Mouse (Mus musculus) granulocyte monocyte progenitor cell, adult 5-6 weeks (primary cell): ENCODE data around the gene Gm11034. TPM values are rescaled to one million over a fixed set of nuclear protein-coding genes. Genes with fewer than 3 reads are reported as not detected.

Experiments used
- ATAC-seq: replicated peaks from 2 replicates; pipeline ENCODE4 v1.8.0; 2016; ENCODE audit warnings: mild to moderate bottlenecking, moderate TSS enrichment, inconsistent platforms; ENCODE audit not compliant: poor library complexity, severe bottlenecking
- total RNA-seq, 2 experiments: library from RNA; stranded (forward) in 1 of 2; stranded (reverse) in 1 of 2; fragments of 200-712, 200-1000 nt in 1 of 2; fragments of >200 nt in 1 of 2; fragmentation: Nextera tagmentation in 1 of 2; gene quantifications; 2 replicates each; pipeline ENCODE4 v1.2.3; 2014 to 2017

The Gm11034 gene
- total RNA-seq, 2 experiments from 2014 or later, result not detected

- ATAC-seq, result no peak
Measured at GRCm38 (mm10) chr8:72212751-72213150, 685 bp downstream of the Gm11034 start, which contains the start of gene Cib3. TSS of gene Cib3 (minus strand) at chr8:72212837.

GRCm38 (mm10) chr8:72211846-72212245 is 1.6 kb downstream of the Gm11034 start:
- no peak for ATAC-seq

DNA sequence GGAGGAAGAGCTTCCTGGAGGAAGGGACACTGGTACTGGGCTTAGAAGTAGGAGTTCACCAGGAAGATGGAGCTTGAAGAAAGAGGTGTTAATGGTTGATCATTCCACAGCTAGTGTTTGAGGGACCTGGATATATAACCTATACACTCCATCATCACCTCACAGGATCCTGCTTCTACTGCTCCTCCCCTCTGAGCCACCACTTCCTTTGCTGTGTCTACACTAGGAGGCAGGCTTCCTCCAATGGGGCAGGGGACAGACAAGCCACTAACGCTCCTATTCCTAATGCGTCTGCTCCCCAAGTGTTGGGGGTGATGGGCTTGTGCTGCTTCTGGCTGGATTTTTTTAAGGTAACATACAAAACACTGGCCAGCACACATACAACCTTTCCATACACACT is 2.7 kb downstream of the Gm11034 start:
- ATAC-seq, result no peak

DNA sequence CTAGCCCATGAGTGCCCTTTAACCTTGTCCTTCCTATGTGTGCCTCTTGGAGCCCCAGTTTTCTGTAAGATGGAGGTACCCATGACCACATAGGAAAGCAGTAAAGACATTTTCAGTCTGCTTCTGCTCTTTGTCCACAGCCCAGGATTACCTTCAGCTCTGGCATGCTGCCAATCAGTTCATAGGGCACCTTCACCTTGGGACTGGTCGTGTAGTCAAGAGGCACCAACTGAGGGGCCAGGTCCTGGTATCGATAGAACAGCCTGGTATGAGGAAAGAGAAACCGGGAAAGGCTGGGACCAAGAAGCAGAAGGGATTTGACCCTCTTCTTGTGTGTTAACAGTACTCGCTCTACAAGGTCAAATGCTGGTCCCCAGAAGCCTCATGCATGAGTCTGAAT is 3.2 kb downstream of the Gm11034 start:
- ATAC-seq, result no peak

GRCm38 (mm10) chr8:72208582-72208981 is 4.9 kb downstream of the Gm11034 start:
- ATAC-seq, result peak; percentile 64

GRCm38 (mm10) chr8:72197997-72198396 is 15.4 kb downstream of the Gm11034 start:
- ATAC-seq, result peak; percentile 53

DNA sequence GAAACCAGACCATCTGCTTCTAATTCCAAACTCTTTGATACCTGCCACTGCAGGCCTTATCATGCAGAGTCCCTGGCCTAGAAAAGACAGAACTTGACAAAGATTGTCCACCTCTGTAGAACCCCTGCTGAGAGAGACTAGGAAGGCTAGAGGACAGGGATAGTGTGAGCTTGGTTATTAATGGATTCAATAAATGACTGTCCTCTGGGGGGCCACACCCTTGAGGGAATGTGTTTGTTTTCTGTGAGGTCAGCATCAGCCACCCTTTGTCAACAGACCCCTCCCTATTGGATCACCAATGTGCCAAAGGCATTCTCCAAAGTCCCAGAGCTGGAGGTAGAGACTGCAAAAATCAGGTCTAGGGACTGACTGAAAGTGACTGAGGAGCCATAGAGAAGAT is 21.4 kb downstream of the Gm11034 start:
- no peak for ATAC-seq

DNA sequence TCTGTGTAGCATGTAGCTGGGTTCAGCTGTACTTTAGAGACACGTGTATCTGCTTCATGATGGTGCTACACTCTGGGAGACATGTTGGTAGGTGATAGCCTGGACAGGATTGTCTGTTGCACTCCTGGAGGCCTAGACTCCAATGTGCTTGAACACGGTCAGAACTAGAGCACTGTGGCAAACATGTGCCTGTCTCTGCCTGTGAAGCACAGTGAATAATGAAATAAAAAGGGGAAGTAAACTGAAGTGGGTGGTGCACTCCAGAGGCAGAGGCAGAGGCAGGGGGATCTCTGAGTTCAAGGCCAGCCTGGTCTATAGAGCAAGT is 23.3 kb downstream of the Gm11034 start:
- ATAC-seq, result peak; percentile 70

DNA sequence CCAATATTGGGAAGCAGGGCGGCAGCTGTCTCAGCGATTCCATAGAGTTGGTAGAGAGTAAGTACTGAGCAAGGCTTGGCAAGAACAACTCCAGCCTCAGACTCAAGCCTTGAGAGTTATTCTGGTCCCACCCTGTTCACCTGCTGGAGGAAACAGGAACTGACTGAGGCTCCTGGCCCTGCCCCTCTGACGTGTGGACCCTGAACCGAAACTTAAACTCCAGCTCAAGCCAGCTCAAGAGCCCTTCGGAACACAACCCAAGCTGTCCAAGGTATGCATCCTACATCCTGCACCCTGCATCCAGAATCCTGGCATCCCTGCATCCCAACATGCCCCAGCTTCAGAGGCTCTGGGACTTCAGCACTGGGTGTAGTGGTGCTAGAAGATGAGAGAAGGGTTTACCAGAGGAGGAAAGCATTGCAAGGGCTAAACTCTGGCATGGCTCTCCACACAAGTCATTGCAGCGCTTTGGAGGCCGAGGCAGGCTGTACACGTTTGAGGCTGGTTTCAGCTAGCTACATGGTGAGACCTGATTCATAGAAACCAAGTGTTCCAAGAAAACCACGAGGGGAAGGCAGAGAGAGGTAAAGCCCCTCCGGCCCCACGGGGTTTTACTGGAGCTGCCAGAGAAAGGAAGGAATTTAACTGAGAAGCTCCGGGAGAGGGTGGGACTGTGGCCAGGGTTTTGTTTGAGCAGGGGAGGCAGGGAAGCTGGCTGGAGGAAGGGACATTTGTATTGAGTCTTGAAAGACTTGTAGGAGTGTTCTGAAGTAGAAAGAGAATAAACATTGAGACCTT is 23.8 kb downstream of the Gm11034 start, which contains the start of gene Hsh2d:
Gene Hsh2d (plus strand): TSS at position 222 of the 798 bp plus-strand sequence.
- ATAC-seq, result peak; percentile 90

DNA sequence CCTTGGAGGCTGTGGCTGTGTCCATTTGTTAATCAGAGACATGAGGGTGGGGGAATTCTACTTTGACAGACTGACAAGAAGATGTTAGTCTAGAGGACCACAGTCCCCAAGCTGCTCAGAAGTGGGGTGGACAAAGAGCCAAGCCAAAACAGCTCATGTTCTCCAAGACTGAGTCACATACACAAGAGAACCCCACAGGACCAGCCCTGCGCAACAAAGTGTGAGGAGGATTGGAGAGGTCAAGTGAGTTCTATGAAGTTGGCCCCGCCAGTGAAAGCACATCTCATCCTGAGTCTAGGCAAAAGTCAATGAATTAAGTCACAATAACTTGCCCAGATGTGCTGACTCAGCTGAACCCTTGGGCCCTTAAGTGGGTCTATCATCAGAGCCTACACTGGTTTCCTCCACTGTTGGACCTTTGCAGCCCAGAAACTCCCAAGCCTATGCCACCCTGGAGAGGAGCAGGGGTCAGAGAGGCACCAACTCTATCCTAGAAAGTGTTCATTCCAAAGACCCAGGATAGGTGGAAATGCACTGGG is 25.6 kb downstream of the Gm11034 start:
- no peak for ATAC-seq

- ATAC-seq, result peak; percentile 88
Measured at GRCm38 (mm10) chr8:72183554-72184202, 29.8 kb downstream of the Gm11034 start.

DNA sequence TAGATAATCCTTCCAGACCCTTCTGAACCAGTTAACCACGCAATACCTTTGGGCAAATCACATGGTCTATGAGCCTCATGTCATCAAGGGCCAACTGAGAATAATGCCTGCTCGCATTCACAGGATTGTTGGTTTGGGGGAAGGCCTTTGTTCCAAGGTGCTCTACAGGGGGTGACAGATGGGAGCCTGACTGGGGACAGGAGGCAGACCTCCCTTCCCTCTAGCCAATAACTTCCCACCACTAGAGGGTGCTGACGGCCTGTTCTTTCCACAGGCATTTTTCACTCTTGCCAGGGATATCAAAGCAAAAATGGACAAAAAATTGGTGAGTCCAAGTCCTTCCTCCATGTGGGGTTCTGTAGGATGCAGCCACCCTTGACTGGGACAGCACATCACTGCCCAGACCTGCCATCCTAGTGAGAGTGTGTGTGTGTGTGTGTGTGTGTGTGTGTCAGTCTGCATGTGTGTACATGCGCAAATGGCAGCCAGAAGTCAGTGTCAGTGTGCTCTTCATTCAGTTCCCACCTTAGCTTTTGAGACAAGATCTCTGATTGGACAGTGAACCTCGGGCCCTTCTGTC is 36.0 kb downstream of the Gm11034 start:
- ATAC-seq, result peak; percentile 82

- ATAC-seq, result no peak
Measured at GRCm38 (mm10) chr8:72169681-72170249, 43.7 kb downstream of the Gm11034 start.

DNA sequence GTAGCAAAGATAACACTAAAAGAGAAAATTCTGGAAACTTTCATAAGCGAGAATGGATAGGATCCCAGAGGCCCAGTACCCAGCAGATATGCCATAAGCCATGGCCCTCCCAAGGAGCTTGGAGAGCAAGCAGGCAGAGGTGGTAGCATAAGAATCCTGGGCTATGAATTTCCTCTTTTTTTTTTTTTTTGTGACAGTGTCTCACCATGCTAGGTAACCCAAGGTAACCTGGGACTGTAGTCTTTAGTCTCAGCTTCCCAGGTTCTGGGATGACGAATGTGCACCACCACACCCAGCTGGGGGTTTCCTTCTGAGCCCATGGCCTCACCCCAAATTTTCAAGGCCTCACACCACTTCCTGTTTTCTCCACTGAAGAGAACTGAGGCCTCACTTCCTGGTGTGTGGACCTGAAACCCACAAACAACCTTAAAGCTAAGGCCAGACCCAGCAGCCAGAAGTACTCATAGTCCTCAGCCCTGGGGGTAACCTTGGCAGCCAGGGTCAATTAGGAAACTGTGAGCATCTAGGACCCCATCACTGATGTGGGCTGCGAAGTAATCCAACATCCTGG is 44.3 kb downstream of the Gm11034 start:
- ATAC-seq, result peak; percentile 94

Other genes starting within 250 kb of the Gm11034 start
- 11.7 and 15.8 TPM in 2 replicates for gene Cyp4f18, start 204.0 kb downstream of the Gm11034 start, total RNA-seq (2014; fragmentation: Nextera tagmentation)
- gene Cyp4f18, start 204.0 kb downstream of the Gm11034 start, total RNA-seq (2017), result 6.5 and 7.1 TPM in 2 replicates
- gene Olfr372, start 172.4 kb downstream of the Gm11034 start, total RNA-seq (2014; fragmentation: Nextera tagmentation), result not detected in 2 replicates
- gene Olfr372, start 172.4 kb downstream of the Gm11034 start, total RNA-seq (2017), result not detected in 2 replicates
- gene Olfr373, start 130.5 kb downstream of the Gm11034 start, total RNA-seq (2014; fragmentation: Nextera tagmentation), result not detected in 2 replicates
- gene Olfr373, start 130.5 kb downstream of the Gm11034 start, total RNA-seq (2017), result not detected in 2 replicates
- not detected in 2 replicates for gene Olfr374, start 106.6 kb downstream of the Gm11034 start, total RNA-seq (2014; fragmentation: Nextera tagmentation)
- not detected in 2 replicates for gene Olfr374, start 106.6 kb downstream of the Gm11034 start, total RNA-seq (2017)
- gene Tpm4, start 78.7 kb downstream of the Gm11034 start, total RNA-seq (2014; fragmentation: Nextera tagmentation), result 35.0 and 39.9 TPM in 2 replicates
- 54.2 and 60.5 TPM in 2 replicates for gene Tpm4, start 78.7 kb downstream of the Gm11034 start, total RNA-seq (2017)
- 38.9 and 39.9 TPM in 2 replicates for gene Rab8a, start 52.4 kb downstream of the Gm11034 start, total RNA-seq (2014; fragmentation: Nextera tagmentation)
- gene Rab8a, start 52.4 kb downstream of the Gm11034 start, total RNA-seq (2017), result 320 and 344 TPM in 2 replicates
- 6.2 and 14.0 TPM in 2 replicates for gene Hsh2d, start 24.0 kb downstream of the Gm11034 start, total RNA-seq (2014; fragmentation: Nextera tagmentation)
- 2.6 and 3.1 TPM in 2 replicates for gene Hsh2d, start 24.0 kb downstream of the Gm11034 start, total RNA-seq (2017)
- gene Cib3, start 799 bp downstream of the Gm11034 start, total RNA-seq (2014; fragmentation: Nextera tagmentation), result 0.64 TPM in 1 of 2 replicates, not detected in the other
- gene Cib3, start 799 bp downstream of the Gm11034 start, total RNA-seq (2017), result not detected in 2 replicates
- gene Fam32a, start 6.1 kb upstream of the Gm11034 start, total RNA-seq (2014; fragmentation: Nextera tagmentation), result 47.5 and 52.6 TPM in 2 replicates
- gene Fam32a, start 6.1 kb upstream of the Gm11034 start, total RNA-seq (2017), result 42.1 and 42.9 TPM in 2 replicates
- gene Ap1m1, start 26.4 kb upstream of the Gm11034 start, total RNA-seq (2014; fragmentation: Nextera tagmentation), result 80.1 and 117 TPM in 2 replicates
- gene Ap1m1, start 26.4 kb upstream of the Gm11034 start, total RNA-seq (2017), result 49.1 and 59.8 TPM in 2 replicates
- gene Gm10282, start 91.6 kb upstream of the Gm11034 start, total RNA-seq (2014; fragmentation: Nextera tagmentation), result 29.7 and 33.2 TPM in 2 replicates
- gene Gm10282, start 91.6 kb upstream of the Gm11034 start, total RNA-seq (2017), result 67.4 and 74.9 TPM in 2 replicates
- 1.9 and 5.5 TPM in 2 replicates for gene Klf2, start 105.4 kb upstream of the Gm11034 start, total RNA-seq (2014; fragmentation: Nextera tagmentation)
- 2.8 and 3.2 TPM in 2 replicates for gene Klf2, start 105.4 kb upstream of the Gm11034 start, total RNA-seq (2017)
- 58.3 and 64.3 TPM in 2 replicates for gene Eps15l1, start 207.8 kb upstream of the Gm11034 start, total RNA-seq (2014; fragmentation: Nextera tagmentation)
- gene Eps15l1, start 207.8 kb upstream of the Gm11034 start, total RNA-seq (2017), result 34.8 and 38.6 TPM in 2 replicates
- gene Calr3, start 230.2 kb upstream of the Gm11034 start, total RNA-seq (2014; fragmentation: Nextera tagmentation), result 0.34 and 1.5 TPM in 2 replicates
- 2.2 and 4.7 TPM in 2 replicates for gene Calr3, start 230.2 kb upstream of the Gm11034 start, total RNA-seq (2017)
- 3.6 and 6.4 TPM in 2 replicates for gene 1700030K09Rik, start 230.2 kb upstream of the Gm11034 start, total RNA-seq (2014; fragmentation: Nextera tagmentation)
- gene 1700030K09Rik, start 230.2 kb upstream of the Gm11034 start, total RNA-seq (2017), result 6.1 and 7.1 TPM in 2 replicates